ENCODE assay signal across 8 mouse cellular contexts in genomic region chr10:80047041-80047565, GRCm38 (mm10). TPM values are rescaled to one million over a fixed set of nuclear protein-coding genes. Genes with fewer than 3 reads are reported as not detected.
DNase-seq lines count a peak whose midpoint lies in the region; ATAC-seq and TF ChIP-seq lines count a peak whose summit lies in the region.

Gene Gpx4, plus strand, starts transcription at chr10:80047166.

- H3K4me2 ChIP-seq in heart, embryonic 11.5 days, result no peak within 1 kb of the TSS
- H3K4me2 ChIP-seq in midbrain, embryonic 12.5 days (replicated peaks), result no peak within 1 kb of the TSS; the same call in 1 of the 2 replicates

- H3K9ac ChIP-seq in heart, embryonic 11.5 days (ENCODE audit: low read depth, low read length), result no peak within 1 kb of the TSS
- H3K9ac ChIP-seq in midbrain, embryonic 12.5 days (replicated peaks), result peak within 1 kb of the TSS; percentile 41

- no peak within 1 kb of the TSS for H3K4me3 ChIP-seq in left cerebral cortex, adult 2 months
- no peak within 1 kb of the TSS for H3K4me3 ChIP-seq in cortical plate, adult 2 months (ENCODE audit: insufficient read depth, low read length)
- no peak within 1 kb of the TSS for H3K4me3 ChIP-seq in heart, embryonic 11.5 days (ENCODE audit: low read depth, low read length)
- H3K4me3 ChIP-seq in midbrain, embryonic 12.5 days, result no peak within 1 kb of the TSS

- TF ChIP-seq CTCF in left cerebral cortex, adult 2 months (IDR thresholded peaks at IDR 0.05), result no peak
- TF ChIP-seq CTCF in cortical plate, adult 2 months (IDR thresholded peaks at IDR 0.05; ENCODE audit: extremely low read depth, insufficient read depth, low read length), result no peak

- intact Hi-C loops in left cerebral cortex, adult 2 months (cut with DNase I), result no loop called here

- WGBS in heart, embryonic 11.5 days (ENCODE audit: insufficient replicate concordance), result 60% methylated on average over 9 of the region's 9 CpGs
- 69% methylated on average over 9 of the region's 9 CpGs for WGBS in large intestine, adult 2 months
- 50% methylated on average over 9 of the region's 9 CpGs for WGBS in midbrain, embryonic 12.5 days

- no peaks in the 10 kb centered on the region for H3K27me3 ChIP-seq in heart, embryonic 11.5 days (ENCODE audit: control insufficient read depth, insufficient read depth, low read length)
- peaks cover 8% of the 10 kb centered on the region; the same call in 1 of the 2 replicates for H3K27me3 ChIP-seq in midbrain, embryonic 12.5 days

- H3K27ac ChIP-seq in left cerebral cortex, adult 2 months, result peak within 1 kb of the TSS; percentile 67
- no peak within 1 kb of the TSS for H3K27ac ChIP-seq in cortical plate, adult 2 months (ENCODE audit: insufficient read depth, low read length)
- H3K27ac ChIP-seq in heart, embryonic 11.5 days (ENCODE audit: low read depth, low read length), result no peak within 1 kb of the TSS
- H3K27ac ChIP-seq in midbrain, embryonic 12.5 days (replicated peaks), result peak within 1 kb of the TSS; percentile 71; the same call in 1 of the 2 replicates

- H3K9me3 ChIP-seq in heart, embryonic 11.5 days (replicated peaks; ENCODE audit: control insufficient read depth, low read length), result no peaks in the 10 kb centered on the region; the same call in 1 of the 2 replicates
- H3K9me3 ChIP-seq in midbrain, embryonic 12.5 days, result no peaks in the 10 kb centered on the region

- H3K4me1 ChIP-seq in cortical plate, adult 2 months (ENCODE audit: control insufficient read depth, insufficient read depth, low read length), result no peaks in the 10 kb centered on the region
- H3K4me1 ChIP-seq in heart, embryonic 11.5 days (ENCODE audit: control insufficient read depth, insufficient read depth, low read length), result peaks cover 25% of the 10 kb centered on the region
- H3K4me1 ChIP-seq in midbrain, embryonic 12.5 days, result peaks cover 35% of the 10 kb centered on the region

- no peak for ATAC-seq in heart, embryonic 11.5 days (replicated peaks; ENCODE audit: insufficient number of reproducible peaks, low FRiP score, low TSS enrichment)
- no peak for ATAC-seq in midbrain, embryonic 12.5 days (ENCODE audit: low FRiP score, low read depth)

- H3K36me3 ChIP-seq in heart, embryonic 11.5 days (ENCODE audit: control insufficient read depth, insufficient read depth, low read length), result no peaks in the 10 kb centered on the region
- no peaks in the 10 kb centered on the region for H3K36me3 ChIP-seq in midbrain, embryonic 12.5 days

- DNase-seq in left cerebral cortex, adult 2 months (ENCODE audit: extremely low spot score in 1 of 2, low spot score in 2 of 2), result no peak
- DNase-seq in left cerebral cortex, adult 9 months (ENCODE audit: low spot score in 2 of 2), result no peak
- no peak for DNase-seq in large intestine, adult 2 months (ENCODE audit: low read depth, low spot score)
- DNase-seq in spleen, adult 18-20 months, result no peak
- no peak for DNase-seq in thymus, postnatal 4 days

- no peak for TF ChIP-seq POLR2A in cortical plate, adult 2 months (IDR thresholded peaks at IDR 0.05; ENCODE audit: extremely low read depth, insufficient read depth, low read length)

RNA-seq across cellular contexts. Expression of gene Gpx4, which starts in this region (rescaled TPM):
- 100 to 1,000 TPM; 494 to 526 TPM for total RNA-seq in left cerebral cortex, adult 2 months (2021)
- 890 and 934 TPM in 2 replicates for polyA plus RNA-seq in cortical plate, adult 2 months (2012; rRNA removed)
- polyA plus RNA-seq in heart, embryonic 11.5 days (2014; fragmentation: Nextera tagmentation; extraction: Ambion mirVana), result 711 and 729 TPM in 2 replicates
- polyA plus RNA-seq in large intestine, adult 2 months (2012; rRNA removed), result 282 and 473 TPM in 2 replicates
- polyA plus RNA-seq in midbrain, embryonic 12.5 days (2016; fragmentation: Nextera tagmentation; extraction: Ambion mirVana), result 483 and 524 TPM in 2 replicates

Comparison
In these comparisons a context has a peak if more than half of its experiments do, and no peak if none do; other contexts are left out.
1. H3K27ac ChIP-seq: peak in left cerebral cortex, adult 2 months (single experiment) and midbrain, embryonic 12.5 days (single experiment); none in cortical plate, adult 2 months (single experiment) and heart, embryonic 11.5 days (single experiment).